Mouse (Mus musculus) CD4-positive, CD25-positive, alpha-beta regulatory T cell, adult 4 months (primary cell): ENCODE results near the gene Slc2a3. TPM values are rescaled to one million over a fixed set of nuclear protein-coding genes. Genes with fewer than 3 reads are reported as not detected.
"Not testable (repeated sequence)": the region's sequence is repeated elsewhere in the genome, so short reads cannot be mapped to it uniquely, and the experiment has no call there.

Experiments
- ATAC-seq: one replicate; pipeline ENCODE4 v1.8.0; 2017
- polyA plus RNA-seq, 2 experiments: library from polyadenylated mRNA; unstranded; fragments of 100-300 nt; shearing (Covaris generic); gene quantifications; one replicate each; pipeline ENCODE4 v1.2.1; 2017

The Slc2a3 gene
- polyA plus RNA-seq, 2 experiments from 2014 or later = 103 to 138 TPM

DNA sequence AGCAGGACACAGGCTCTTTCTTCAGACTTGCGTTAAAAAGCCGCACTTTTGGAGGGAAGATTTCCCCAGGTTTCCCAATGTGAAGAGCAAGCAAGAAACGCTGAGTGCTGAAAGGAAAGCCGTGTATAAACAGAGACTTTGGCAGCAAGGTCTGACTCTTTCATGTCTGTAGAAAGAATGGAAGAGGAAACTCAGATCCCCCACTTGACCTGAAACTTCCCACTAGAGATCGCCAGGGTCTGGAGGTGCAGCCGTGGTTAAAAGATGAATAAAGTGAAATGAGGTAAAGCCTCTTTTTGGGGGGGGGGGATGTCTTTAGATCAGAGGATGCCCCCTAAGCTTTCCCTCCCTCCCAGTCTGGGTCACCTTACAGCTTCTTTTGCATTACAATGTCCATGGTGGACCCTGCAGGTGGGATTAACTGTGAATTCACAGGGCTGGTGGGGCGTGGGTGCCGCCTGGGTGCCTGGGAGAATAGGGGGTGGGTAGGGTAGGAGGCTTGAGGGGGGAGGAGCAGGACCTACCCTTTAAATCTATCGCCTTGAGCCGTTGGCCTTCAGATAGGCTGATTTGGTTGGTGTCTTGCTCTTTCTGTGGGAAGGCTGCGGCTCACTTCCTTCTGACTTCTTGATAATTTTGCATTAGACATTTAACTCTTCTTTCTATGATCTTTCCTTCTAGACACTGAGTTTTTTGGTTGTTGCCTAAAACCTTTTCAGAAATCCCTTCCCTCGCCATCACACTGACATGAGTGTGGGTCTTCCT is 94.2 kb downstream of the Slc2a3 start, which contains the start of gene Nanog:
Gene Nanog (plus strand): TSS at position 454 of the 765 bp plus-strand sequence.
- ATAC-seq = no peak

DNA sequence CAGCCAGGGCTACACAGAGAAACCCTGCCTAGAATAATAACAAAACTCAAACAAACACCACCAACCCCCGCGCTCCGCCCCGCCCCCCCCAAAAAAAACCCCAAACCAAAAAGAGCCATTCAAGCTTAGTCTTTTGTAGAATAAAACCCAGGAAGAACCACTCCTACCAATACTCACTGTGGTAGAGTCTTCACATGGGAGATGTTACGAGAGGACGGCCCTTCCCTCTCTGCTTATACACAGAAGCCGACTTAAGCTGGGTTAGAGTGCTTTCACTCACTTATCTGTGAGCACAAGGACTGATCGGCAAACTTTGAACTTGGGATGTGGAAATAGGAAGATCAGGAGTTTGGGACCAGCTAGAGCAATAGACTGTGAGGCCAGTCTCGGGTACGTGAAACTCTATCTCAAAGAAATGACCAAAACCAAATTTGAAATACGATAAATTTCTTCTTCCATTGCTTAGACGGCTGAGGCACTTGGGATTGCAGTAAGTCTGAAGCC is 95.1 kb downstream of the Slc2a3 start:
- no peak for ATAC-seq

DNA sequence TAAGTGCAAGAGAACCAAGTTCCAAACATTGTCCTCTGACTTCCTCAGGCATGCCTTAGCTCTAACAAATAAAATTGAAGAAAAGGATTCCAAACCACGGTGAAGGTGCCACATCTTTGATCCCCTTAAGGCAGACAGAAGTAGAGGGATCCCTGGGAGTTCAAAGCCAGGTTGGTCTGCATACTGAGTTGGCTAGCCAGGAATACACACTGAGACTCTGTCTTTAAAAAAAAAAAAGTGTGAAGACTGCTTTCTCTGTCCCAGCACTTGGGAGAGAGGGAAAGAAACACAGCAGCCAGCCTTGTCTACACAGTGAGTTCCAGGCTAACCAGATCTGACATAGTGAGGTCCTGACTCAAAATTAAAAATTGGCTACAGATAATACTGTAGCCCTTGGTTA is 97.7 kb downstream of the Slc2a3 start:
- ATAC-seq = no peak

DNA sequence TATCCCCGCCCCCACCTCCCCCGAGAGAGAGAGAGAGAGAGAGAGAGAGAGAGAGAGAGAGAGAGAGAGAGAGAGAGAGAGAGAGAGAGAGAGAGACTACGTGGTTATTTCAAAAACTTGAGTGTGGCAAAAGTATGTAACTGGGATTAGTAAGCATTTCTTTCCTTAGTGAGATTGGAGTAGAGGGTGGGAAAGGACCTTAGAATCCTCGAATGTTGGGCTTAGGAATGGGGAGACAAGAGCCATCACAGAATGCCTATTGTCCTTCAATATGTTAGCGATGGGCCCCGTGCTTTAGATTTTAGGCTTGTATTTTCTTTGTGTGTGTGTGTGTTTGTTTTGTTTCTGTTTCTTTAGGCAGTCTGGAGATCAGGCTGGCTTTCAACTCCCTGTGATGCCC is 98.2 kb downstream of the Slc2a3 start:
- no peak for ATAC-seq

DNA sequence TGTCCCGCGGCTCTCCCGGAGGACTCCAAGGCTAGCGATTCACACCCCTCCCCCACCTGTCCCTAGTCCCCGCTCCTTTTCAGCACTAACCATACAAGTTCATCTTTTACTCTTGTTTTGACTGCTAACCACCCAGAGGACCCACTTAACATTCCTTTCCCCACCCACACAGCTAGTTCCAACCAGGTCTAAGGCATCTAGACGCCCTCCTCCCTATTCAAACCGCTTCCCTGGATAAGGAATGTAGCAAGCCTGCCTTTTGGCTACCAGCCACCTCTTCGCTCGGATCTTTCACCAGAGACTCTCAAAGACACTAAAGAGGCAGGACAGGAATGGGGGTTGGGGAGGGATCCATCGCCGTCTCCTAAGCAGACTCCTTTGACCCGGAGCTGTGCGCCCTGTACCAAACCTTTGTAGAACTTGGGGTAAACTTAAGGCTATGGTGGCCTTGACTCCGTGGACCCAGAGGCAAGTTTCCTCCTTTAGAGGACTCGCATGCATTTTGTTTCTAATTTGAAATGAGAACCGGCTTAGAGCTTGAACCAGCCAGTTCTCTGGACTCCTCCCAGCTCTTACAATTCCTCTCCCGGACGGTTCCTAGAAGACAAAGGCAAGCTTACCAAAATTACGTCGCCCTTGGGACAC is 98.8 kb downstream of the Slc2a3 start:
- ATAC-seq = no peak

DNA sequence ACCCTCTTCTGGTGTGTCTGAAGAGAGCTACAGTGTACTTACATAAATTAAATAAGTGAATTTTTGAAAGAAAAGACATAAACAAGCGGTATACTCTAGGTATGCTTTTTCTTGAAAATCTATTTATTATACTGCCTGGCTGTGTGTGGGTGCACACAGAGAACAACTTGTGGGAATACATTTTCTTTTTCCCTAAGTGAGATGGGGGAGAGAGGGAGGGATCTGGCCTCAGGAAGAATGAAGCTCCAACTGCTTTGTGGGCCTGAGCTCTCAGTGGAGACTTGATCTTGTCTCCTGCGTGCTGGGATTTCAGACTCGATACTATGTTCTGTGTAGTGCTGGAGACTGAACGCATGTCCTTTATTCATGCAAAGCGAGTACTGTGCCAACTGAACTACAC is 99.6 kb downstream of the Slc2a3 start:
- ATAC-seq = no peak

DNA sequence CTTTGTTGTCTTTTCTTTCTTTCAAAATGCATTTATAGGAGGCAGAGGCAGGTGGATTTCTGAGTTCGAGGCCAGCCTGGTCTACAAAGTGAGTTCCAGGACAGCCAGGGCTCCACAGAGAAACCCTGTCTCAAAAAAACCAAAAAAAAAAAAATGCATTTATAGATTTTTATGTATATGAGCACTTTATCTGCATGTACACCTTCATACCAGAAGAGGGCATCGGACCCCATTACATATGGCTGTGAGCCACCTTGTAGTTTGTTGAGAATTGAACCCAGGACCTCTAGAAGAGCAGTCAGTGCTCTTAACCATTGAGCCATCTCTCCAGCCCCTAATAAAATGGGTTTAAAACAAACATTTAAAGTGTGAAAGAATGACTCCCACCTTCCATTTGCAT is 101.8 kb downstream of the Slc2a3 start:
- ATAC-seq = not testable (repeated sequence)

DNA sequence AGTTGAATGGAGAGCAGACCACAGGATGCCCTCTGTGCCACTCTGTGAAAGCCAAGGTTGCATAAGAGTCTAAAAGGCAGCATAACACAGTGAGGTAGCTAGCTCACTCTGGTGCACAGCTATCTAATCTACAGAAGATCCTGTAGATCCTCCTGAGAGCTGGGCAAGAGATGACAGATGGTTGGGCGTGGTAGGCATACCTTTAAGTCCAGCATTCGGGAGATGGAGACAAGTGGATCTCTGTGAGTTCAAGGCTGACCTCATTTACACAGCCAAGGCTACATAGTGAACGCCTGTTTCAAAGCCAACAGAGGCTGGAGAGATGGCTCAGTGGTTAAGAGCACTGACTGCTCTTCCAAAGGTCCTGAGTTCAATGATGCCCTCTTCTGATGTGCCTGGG is 106.0 kb downstream of the Slc2a3 start:
- no peak for ATAC-seq

DNA sequence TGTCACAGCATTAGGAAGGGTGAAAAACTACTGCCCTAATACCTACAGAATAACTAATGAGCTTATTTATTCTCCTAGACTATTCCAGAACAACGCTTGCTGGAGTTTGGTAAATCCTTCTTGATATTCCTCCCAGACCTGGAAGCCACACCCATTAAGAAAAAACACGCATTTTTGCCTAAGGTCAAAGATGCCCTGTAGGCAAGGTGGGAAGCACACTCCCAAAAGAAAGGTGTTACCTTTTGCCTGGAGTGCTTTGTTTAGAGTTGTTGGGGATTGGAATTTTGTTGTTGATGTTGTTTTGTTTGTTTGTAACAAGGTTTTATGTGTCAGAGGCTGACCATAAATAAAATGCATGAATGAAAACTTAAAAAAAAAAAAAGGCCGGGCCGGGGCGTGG is 111.4 kb downstream of the Slc2a3 start:
- no peak for ATAC-seq

DNA sequence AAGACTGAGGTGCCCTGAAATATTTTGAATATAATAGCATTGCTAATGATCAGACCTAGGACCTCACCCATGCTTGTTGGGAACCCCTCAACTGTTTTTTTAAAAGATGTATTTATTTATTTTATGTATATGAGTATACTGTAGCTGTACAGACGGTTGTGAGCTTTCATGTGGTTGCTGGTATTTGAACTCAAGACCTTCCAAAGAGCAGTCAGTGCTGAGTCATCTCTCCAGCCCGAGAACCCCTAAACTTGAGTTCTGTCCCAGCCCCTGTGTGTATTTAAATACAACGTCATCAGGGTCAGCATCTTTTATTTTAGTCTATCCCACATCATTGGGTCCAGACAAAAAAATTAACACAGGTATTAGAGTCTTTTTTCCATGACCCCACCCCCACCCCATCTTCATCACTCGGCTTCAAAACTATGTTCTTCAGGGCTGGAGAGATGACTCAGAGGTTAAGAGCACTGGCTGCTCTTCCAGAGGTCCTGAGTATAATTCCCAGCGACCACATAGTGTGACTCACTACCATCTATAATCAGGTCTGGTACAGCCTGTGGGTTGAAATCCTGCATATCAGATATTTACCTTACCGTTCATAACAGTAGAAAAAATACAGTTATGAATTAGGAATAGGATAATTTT is 111.9 kb downstream of the Slc2a3 start:
- ATAC-seq = no peak

DNA sequence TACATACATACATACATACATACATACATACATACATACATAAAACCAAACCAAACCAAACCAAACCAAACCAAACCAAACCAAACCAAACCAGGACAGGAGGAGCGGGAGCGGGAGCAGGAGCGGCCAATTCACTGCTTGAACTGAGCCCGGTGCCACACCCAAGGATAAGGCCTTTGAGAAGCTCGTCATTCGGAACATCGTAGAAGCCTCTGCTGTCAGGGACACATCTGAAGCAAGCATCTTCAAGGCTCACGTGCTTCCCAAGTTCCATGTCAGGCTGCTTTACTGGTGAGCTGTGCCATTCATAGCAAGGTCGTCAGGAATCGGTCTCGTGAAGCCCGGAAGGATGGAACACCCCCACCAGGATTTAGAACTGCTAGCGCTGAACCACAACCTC is 114.7 kb downstream of the Slc2a3 start:
- ATAC-seq = no peak

DNA sequence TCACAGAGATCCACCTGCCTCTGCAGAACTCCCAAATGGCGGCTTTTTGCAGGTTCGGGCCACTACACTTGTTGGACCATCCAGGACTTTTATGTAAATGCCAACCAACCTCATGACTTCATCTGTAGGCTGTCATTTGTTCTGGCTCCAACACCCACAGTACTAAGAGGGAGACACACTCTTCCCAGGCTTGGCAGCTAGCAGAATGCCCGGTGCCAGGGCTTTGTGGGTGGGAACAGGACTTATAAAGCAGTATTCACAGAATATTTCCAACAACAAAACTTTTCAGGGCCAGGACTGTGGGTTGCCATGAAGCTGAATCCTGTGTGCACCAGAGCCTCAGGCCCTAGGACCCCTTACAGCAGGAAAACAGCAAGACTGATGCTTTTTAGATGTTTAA is 118.8 kb downstream of the Slc2a3 start:
- no peak for ATAC-seq

Other genes starting within 250 kb of the Slc2a3 start
- 1 to 10 TPM in 1 of 2 experiments, under 1 TPM in 1; 0.66 to 1.6 TPM for gene Aicda, start 247.8 kb downstream of the Slc2a3 start, polyA plus RNA-seq
- 10 to 100 TPM; 24.3 to 35.4 TPM for gene Apobec1, start 199.2 kb downstream of the Slc2a3 start, polyA plus RNA-seq
- not detected for gene Gdf3, start 191.6 kb downstream of the Slc2a3 start, polyA plus RNA-seq
- gene Dppa3, start 175.2 kb downstream of the Slc2a3 start, polyA plus RNA-seq = not detected
- under 1 TPM in 1 of 2 experiments, not detected in 1; 0.22 TPM for gene Nanog, start 94.2 kb downstream of the Slc2a3 start, polyA plus RNA-seq
- 1 to 10 TPM; 8.5 to 9.2 TPM for gene Foxj2, start 18.3 kb upstream of the Slc2a3 start, polyA plus RNA-seq
- under 1 TPM; 0.18 to 0.27 TPM for gene C3ar1, start 54.5 kb upstream of the Slc2a3 start, polyA plus RNA-seq
- 10 to 100 TPM; 63.7 to 80.3 TPM for gene Necap1, start 72.8 kb upstream of the Slc2a3 start, polyA plus RNA-seq
- gene Clec4a1, start 120.2 kb upstream of the Slc2a3 start, polyA plus RNA-seq = 1 to 10 TPM in 1 of 2 experiments, under 1 TPM in 1; 0.82 to 1.3 TPM
- under 1 TPM in 1 of 2 experiments, not detected in 1; 0.56 TPM for gene Clec4a3, start 150.9 kb upstream of the Slc2a3 start, polyA plus RNA-seq
- not detected for gene Clec4a4, start 188.7 kb upstream of the Slc2a3 start, polyA plus RNA-seq
- not detected for gene Clec4b1, start 248.3 kb upstream of the Slc2a3 start, polyA plus RNA-seq